Mouse (Mus musculus) spleen, postnatal 10 days (tissue): Measurements from ENCODE around the gene Cycs.
A peak's percentile ranks its signal among the peaks of the same experiment; 100 is the strongest.
"Not testable (repeated sequence)": the region's sequence is repeated elsewhere in the genome, so short reads cannot be mapped to it uniquely, and the experiment has no call there.

Experiments
- DNase-seq, 2 experiments: peaks; one replicate each; pipeline ENCODE4 v3.0.0; 2021 to 2022; ENCODE audit warnings: low spot score in 2 of 2

Cycs gene

GRCm38 (mm10) chr6:50566141-50566996 is at the start of gene Cycs:
Cycs (minus strand) TSS chr6:50566538.
- peak; percentile 99 to 100 for DNase-seq

GRCm38 (mm10) chr6:50601620-50602019 is 35.3 kb upstream of the Cycs start:
- DNase-seq = peak; percentile 22 to 75

- no peak for DNase-seq
These were observed 32.2 kb upstream of the Cycs start for GRCm38 (mm10) chr6:50598560-50598959.

- DNase-seq = peak; percentile 80 to 94
These were observed 30.2 kb upstream of the Cycs start, which contains the start of gene 4921507P07Rik for GRCm38 (mm10) chr6:50596301-50597211. 4921507P07Rik (minus strand) TSS chr6:50596632.

- DNase-seq = no peak
These were observed 28.0 kb upstream of the Cycs start for GRCm38 (mm10) chr6:50594372-50594771.

GRCm38 (mm10) chr6:50593334-50593845 is 27.1 kb upstream of the Cycs start:
- DNase-seq = no peak

- DNase-seq = no peak
These were observed 23.9 kb upstream of the Cycs start for GRCm38 (mm10) chr6:50590234-50590633.

GRCm38 (mm10) chr6:50588251-50588650 is 21.9 kb upstream of the Cycs start:
- peak; percentile 21 to 60 for DNase-seq

GRCm38 (mm10) chr6:50587412-50587811 is 21.1 kb upstream of the Cycs start:
- DNase-seq = no peak

- DNase-seq = no peak
These were observed 20.0 kb upstream of the Cycs start for GRCm38 (mm10) chr6:50586316-50586715.

- DNase-seq = no peak
These were observed 19.4 kb upstream of the Cycs start for GRCm38 (mm10) chr6:50585733-50586132.

GRCm38 (mm10) chr6:50571661-50572060 is 5.3 kb upstream of the Cycs start:
- DNase-seq = no peak

GRCm38 (mm10) chr6:50566997-50567255 is 588 bp upstream of the Cycs start:
- no peak for DNase-seq

- no peak for DNase-seq
These were observed 2.7 kb downstream of the Cycs start for GRCm38 (mm10) chr6:50563651-50564050.

GRCm38 (mm10) chr6:50562421-50562820 is 3.9 kb downstream of the Cycs start:
- no peak for DNase-seq

- DNase-seq = no peak
These were observed 5.6 kb downstream of the Cycs start for GRCm38 (mm10) chr6:50560776-50561175.

- DNase-seq = no peak
These were observed 7.5 kb downstream of the Cycs start for GRCm38 (mm10) chr6:50558877-50559276.

- no peak for DNase-seq
These were observed 8.8 kb downstream of the Cycs start for GRCm38 (mm10) chr6:50557566-50557965.

GRCm38 (mm10) chr6:50554223-50554622 is 12.1 kb downstream of the Cycs start:
- not testable (repeated sequence) for DNase-seq

- DNase-seq = no peak
These were observed 13.3 kb downstream of the Cycs start for GRCm38 (mm10) chr6:50552881-50553518.

- DNase-seq = no peak
These were observed 16.5 kb downstream of the Cycs start for GRCm38 (mm10) chr6:50549791-50550190.

- DNase-seq = no peak
These were observed 17.3 kb downstream of the Cycs start for GRCm38 (mm10) chr6:50549051-50549450.
